Mouse (Mus musculus) limb, embryonic 10.5 days (tissue): ENCODE data around the gene Il1rl1. TPM values are rescaled to one million over a fixed set of nuclear protein-coding genes. Genes with fewer than 3 reads are reported as not detected.

ENCODE experiments used
- DNase-seq: peaks from one replicate; pipeline ENCODE4 v3.0.0-alpha.2; 2017; ENCODE audit warnings: low spot score
- H3K27ac ChIP-seq: fragments of 300-500 bp; sonication (generic); 2 replicates; pipeline ENCODE4 v1.5.1; 2016; ENCODE audit warnings: mild to moderate bottlenecking
- H3K27me3 ChIP-seq: fragments of 300-500 bp; sonication (generic); 2 replicates; pipeline ENCODE4 v1.6.1; 2016; ENCODE audit warnings: low read depth, mild to moderate bottlenecking; ENCODE audit not compliant: poor library complexity, severe bottlenecking
- H3K36me3 ChIP-seq: fragments of 300-500 bp; sonication (generic); 2 replicates; pipeline ENCODE4 v1.6.1; 2016; ENCODE audit warnings: mild to moderate bottlenecking, moderate library complexity
- H3K4me1 ChIP-seq: fragments of 300-500 bp; sonication (generic); 2 replicates; pipeline ENCODE4 v1.6.1; 2016
- H3K4me3 ChIP-seq: fragments of 300-500 bp; sonication (generic); 2 replicates; pipeline ENCODE4 v1.5.1; 2016; ENCODE audit warnings: mild to moderate bottlenecking, moderate library complexity
- H3K9me3 ChIP-seq: fragments of 300-500 bp; sonication (generic); replicated peaks from 2 replicates; pipeline ENCODE4 v1.6.1; 2016; ENCODE audit warnings: mild to moderate bottlenecking
- WGBS: fragments of 180-500 bp; shearing (Covaris S2); methylation state at CpG from one replicate; pipeline ENCODE4 v1.1.7; 2016; 5-methylcytosine and 5-hydroxymethylcytosine counted together
- polyA plus RNA-seq: library from polyadenylated mRNA; unstranded; fragments of >200 nt; fragmentation: Nextera tagmentation; extraction: Ambion mirVana; gene quantifications from 2 replicates; pipeline ENCODE4 v1.2.1, GENCODE M21; 2016

Il1rl1 gene
- polyA plus RNA-seq, 1 experiment from 2014 or later, result 0.15 TPM

DNA sequence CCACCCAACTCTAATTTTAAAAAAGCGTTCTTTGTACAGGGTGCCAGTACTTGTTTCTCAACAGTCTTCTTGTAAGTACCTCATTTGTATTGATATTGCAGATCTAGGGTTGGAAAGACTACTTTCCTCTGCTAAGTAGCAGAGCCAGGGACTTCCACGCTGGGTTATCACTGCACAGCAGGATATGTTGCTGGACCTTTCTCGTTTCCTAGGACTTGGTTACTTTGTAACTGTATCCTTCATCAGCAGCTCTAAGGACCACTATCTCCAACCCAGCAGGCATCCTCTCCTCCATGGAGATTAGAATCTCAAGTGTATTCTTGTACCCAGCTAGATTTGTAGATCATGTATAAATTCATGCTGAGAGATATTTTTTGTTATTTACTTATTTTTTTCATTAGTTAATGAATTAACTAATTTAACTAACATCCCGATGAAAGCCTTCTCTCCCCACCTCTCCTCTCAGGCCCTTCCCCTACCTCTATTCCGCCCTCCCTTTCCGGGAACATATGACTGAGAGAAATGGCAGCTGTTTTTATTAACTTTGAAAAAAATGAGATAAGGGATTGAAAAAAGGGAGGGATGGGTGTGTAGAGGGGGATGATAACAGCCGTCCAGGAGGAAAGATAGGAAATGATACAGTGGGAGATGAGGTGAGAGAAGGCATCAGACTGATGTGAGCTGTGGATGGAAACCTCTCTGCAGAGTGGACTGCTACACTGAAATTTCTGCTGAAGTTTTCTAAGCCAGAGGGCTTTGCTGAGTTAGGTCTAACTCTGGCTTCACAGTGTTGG, 14.3 kb upstream of the Il1rl1 start:
- no peak overlapping the region for H3K4me3 ChIP-seq
- H3K27me3 ChIP-seq, result no peaks in the 10 kb centered on the region
- WGBS, result 74% methylated on average over 7 of the region's 7 CpGs
- no peaks in the 10 kb centered on the region for H3K4me1 ChIP-seq
- H3K27ac ChIP-seq, result no peak overlapping the region
- H3K9me3 ChIP-seq, result no peaks in the 10 kb centered on the region
- H3K36me3 ChIP-seq, result no peaks in the 10 kb centered on the region
- DNase-seq, result no peak

DNA sequence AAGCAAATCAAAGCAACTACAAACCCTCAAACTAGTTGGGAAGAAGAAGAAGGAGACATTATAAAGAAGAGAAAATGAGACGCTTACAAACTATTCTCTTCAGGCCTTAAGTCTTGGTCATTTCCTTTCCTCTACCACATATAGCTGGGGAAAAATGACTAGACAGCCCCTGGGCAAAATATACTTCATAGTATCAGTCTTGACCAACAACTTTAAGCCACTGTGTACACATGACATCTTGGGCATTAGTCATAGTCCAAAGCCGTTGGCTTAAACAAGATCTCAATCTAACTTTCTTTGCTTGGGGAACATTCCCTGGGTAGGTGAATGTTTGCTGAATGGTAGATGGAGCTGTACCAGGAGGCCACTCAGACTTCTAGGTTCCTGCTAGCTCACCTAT, 12.3 kb upstream of the Il1rl1 start:
- 96% methylated on average over 2 of the region's 2 CpGs for WGBS
- no peak overlapping the region for H3K27ac ChIP-seq
- H3K27me3 ChIP-seq, result no peaks in the 10 kb centered on the region

DNA sequence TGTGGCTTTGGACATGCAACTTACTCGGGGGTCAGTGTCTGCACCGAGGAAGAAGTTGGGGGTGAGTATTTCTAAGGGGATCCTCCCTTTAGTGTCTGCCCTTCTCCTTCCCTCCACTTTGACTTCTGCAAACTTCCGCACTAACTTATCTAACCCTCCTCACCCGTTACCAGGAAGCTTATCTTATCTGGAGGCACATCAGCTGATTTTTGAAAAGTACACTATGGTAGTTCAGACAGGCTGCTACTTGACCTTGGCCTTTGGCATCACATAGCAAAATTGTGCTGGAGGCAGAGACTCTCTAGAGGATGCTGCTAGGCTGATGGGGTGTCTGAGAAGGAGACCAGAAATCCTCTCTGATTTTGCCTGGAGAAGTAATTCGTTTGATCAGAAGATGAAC, 10.9 kb upstream of the Il1rl1 start:
- 86% methylated on average over 5 of the region's 5 CpGs for WGBS
- DNase-seq, result no peak
- H3K27ac ChIP-seq, result no peak overlapping the region
- no peaks in the 10 kb centered on the region for H3K9me3 ChIP-seq
- H3K36me3 ChIP-seq, result no peaks in the 10 kb centered on the region
- H3K27me3 ChIP-seq, result no peaks in the 10 kb centered on the region
- H3K4me3 ChIP-seq, result no peak overlapping the region
- no peaks in the 10 kb centered on the region for H3K4me1 ChIP-seq

More for the DNA sequence above, 12.3 kb upstream of the Il1rl1 start:
- Histone ChIP-seq H3K9me3 (no peaks in the 10 kb centered on the region), H3K36me3 (no peaks in the 10 kb centered on the region), H3K4me1 (no peaks in the 10 kb centered on the region), H3K4me3 (no peak overlapping the region)
- DNase-seq, result peak; percentile 9

DNA sequence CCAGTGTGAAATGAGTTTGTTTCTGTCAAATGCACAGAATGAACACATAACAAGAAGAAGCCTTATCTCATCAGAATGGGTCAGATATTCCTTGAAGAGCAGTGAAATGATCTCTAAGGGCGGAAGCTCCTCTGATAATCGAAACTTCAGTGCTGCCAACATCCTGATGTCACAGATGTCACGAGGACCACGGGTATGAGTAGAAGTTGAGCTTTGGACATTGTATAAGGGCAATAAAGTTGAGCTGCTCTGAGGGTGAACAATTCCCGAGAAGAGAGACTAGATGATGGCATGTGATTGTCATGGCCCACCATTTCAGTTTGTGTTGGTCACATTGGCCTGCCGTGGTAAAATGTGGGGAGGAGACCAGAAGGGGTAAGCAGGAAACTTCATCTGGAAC, 5.5 kb upstream of the Il1rl1 start:
- H3K9me3 ChIP-seq, result no peaks in the 10 kb centered on the region
- no peak overlapping the region for H3K4me3 ChIP-seq
- DNase-seq, result no peak
- H3K27me3 ChIP-seq, result no peaks in the 10 kb centered on the region
- 90% methylated on average over 6 of the region's 6 CpGs for WGBS
- H3K4me1 ChIP-seq, result no peaks in the 10 kb centered on the region
- no peaks in the 10 kb centered on the region for H3K36me3 ChIP-seq
- H3K27ac ChIP-seq, result no peak overlapping the region

DNA sequence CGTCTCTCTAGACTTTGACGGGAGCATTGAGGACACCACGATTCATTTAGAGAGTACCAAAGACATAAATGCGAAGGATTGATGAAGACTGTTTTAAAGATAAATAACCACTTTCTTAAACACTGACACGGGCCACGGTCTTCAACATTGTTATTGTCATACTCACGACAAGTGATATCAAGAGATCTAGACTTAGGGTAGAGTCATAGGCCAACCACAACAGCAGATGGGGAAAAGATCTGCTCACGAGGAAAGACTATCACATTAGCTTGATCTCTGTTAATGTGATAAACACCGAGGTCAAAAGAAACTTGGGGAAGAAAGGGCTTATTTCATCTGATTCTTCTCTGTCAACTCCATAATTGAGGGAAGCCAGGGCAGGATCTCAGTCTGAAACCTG, 2.1 kb upstream of the Il1rl1 start:
- WGBS, result 92% methylated on average over 9 of the region's 9 CpGs
- H3K27me3 ChIP-seq, result no peaks in the 10 kb centered on the region
- no peaks in the 10 kb centered on the region for H3K4me1 ChIP-seq
- no peak for DNase-seq
- H3K36me3 ChIP-seq, result no peaks in the 10 kb centered on the region
- H3K27ac ChIP-seq, result no peak overlapping the region
- H3K4me3 ChIP-seq, result no peak overlapping the region
- H3K9me3 ChIP-seq, result no peaks in the 10 kb centered on the region

DNA sequence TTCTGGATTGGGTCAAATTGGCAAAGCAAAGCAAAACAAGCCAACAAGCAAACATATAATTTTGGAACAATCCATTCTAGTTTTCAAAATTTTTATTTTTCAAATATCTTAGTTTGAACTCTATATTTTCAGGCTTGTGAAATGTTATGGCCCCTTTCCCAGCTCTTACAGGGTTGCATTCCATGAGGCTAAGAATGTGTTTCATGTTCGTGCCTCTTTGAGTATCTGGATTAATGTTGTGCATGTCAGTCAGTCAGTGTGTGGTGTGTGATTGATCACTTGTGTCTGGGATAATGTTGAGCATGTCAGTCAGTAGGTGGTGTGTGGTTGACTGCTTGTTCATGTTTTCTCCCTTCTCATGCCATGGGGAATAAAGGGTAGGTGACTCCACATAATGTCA, 1.5 kb upstream of the Il1rl1 start:
- no peak for DNase-seq
- 79% methylated on average over 1 of the region's 1 CpGs for WGBS
- H3K4me3 ChIP-seq, result no peak overlapping the region
- H3K27me3 ChIP-seq, result no peaks in the 10 kb centered on the region
- H3K27ac ChIP-seq, result no peak overlapping the region
- H3K4me1 ChIP-seq, result no peaks in the 10 kb centered on the region
- H3K36me3 ChIP-seq, result no peaks in the 10 kb centered on the region
- no peaks in the 10 kb centered on the region for H3K9me3 ChIP-seq

DNA sequence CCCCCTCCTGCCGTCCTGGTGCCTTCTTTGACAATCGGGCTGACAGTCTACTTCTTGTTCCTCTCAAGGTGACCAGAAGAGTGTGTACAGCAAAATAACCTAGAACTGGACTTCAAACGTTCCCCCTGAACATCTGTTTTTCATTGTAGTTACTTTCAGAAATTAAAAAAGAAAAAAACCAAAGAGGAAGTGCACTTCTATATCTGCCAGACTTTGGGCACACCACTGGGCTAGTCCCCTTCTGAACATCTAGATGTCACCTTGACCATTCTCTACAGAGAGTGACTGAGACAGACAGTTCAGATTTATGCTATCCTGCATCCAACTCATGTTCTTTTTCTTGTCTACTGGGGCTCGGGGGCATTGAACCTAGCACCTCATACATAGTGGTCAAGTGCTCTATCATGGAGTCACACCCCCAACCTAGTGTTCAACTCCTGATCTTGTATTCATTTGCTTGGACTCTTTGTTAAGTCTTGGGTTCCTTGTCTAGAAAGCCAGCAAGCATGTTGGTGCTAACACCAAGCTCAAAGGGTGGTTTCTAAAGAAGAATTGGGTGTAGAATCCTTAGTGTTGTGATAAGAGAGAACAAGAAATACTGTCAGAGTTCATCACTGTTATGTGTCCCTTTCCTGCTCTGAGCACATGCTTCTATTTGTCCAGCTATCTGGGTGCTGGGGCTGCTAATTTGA, 919 bp downstream of the Il1rl1 start:
- Histone ChIP-seq H3K36me3 (no peaks in the 10 kb centered on the region), H3K4me3 (no peak overlapping the region), H3K9me3 (no peaks in the 10 kb centered on the region), H3K4me1 (no peaks in the 10 kb centered on the region), H3K27ac (no peak overlapping the region), H3K27me3 (no peaks in the 10 kb centered on the region)
- 74% methylated on average over 4 of the region's 4 CpGs for WGBS
- DNase-seq, result no peak

DNA sequence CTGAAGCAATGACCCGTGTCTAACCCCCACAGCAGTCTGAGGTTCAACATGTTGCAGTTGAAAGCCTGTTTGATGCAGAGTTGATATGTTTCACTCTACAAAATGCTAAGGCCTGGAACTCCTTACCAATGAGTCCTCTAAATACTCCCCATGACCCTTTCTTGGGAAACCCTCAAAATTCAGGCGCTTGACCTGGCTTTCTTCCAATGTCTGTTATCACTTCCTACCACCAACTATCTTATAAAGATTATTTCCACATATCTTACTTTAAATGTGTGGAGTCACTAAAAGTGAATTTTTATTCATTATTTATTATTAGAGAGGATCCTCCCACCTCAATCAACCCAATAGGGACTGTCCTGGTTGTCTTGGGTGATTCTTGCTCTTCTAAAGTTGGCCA, 2.8 kb downstream of the Il1rl1 start:
- Histone ChIP-seq H3K4me1 (peaks cover 10% of the 10 kb centered on the region), H3K36me3 (no peaks in the 10 kb centered on the region), H3K4me3 (no peak overlapping the region), H3K27ac (no peak overlapping the region), H3K9me3 (no peaks in the 10 kb centered on the region), H3K27me3 (no peaks in the 10 kb centered on the region)
- WGBS, result 95% methylated on average over 2 of the region's 2 CpGs
- no peak for DNase-seq

DNA sequence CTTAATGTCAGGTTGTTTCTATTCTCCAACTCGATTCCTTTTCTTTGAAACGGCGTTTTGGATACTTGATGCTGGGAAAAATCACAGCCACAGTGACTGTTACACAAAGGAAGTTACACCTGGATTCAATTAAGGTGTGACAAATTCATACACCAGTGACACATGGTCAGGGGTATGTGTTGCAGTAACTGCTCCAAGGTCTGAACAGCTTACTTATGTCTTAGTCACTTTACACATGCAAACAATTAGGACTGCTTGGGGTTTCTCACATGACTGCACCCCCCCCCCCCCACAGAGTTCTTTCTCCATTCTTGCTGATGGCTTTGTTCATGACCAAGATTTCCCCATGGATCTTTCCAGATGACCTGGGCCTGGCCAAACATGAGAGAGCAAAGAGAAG, 6.6 kb downstream of the Il1rl1 start:
- Histone ChIP-seq H3K27me3 (no peaks in the 10 kb centered on the region), H3K4me1 (peaks cover 10% of the 10 kb centered on the region), H3K4me3 (no peak overlapping the region), H3K36me3 (no peaks in the 10 kb centered on the region), H3K27ac (peak overlapping the region; percentile 72), H3K9me3 (no peaks in the 10 kb centered on the region)
- 56% methylated on average over 3 of the region's 3 CpGs for WGBS
- DNase-seq, result peak; percentile 36

DNA sequence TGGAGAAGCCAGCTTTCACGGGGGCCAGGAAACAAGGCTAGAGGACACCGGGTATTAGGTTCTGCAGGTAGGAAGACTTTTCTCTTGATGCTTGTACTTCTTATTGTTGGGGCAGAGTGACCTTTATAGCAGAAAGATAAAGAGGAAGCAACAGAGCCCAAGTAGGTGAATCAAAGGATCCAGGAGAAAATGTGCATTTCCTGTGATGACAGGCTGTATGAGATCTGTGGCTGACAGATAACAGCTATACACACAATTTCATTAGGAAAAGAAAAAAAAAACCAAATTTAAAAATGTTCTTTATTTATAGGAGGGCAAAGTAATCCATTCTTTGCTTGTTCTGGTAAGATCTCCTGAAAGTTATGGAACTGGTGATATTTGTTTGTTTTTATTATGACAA, 8.0 kb downstream of the Il1rl1 start:
- Histone ChIP-seq H3K27ac (no peak overlapping the region), H3K36me3 (no peaks in the 10 kb centered on the region), H3K4me3 (no peak overlapping the region), H3K27me3 (no peaks in the 10 kb centered on the region), H3K4me1 (peaks cover 10% of the 10 kb centered on the region), H3K9me3 (no peaks in the 10 kb centered on the region)
- WGBS, result 89% methylated on average over 2 of the region's 2 CpGs
- no peak for DNase-seq

DNA sequence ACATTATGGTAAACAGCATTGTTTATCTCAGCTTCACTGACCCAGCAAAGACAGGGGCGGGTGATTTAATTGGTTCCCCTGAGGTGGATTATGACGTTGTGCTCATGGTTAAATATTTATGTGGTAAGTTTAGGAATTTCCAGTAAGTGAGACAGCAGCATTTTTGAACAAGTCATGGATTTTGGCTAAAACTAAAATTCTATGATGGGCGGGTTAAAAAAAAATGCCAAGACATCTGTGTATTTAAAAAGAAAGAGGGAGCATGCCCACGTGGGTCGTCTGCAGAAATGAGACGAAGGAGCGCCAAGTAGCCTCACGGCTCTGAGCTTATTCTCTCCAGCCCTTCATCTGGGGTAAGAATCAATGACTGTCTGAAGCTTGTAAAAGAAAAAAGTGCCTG, 10.1 kb downstream of the Il1rl1 start:
- no peak overlapping the region for H3K27ac ChIP-seq
- H3K4me1 ChIP-seq, result peaks cover 10% of the 10 kb centered on the region
- 86% methylated on average over 8 of the region's 8 CpGs for WGBS
- H3K4me3 ChIP-seq, result no peak overlapping the region
- H3K36me3 ChIP-seq, result no peaks in the 10 kb centered on the region
- DNase-seq, result no peak
- no peaks in the 10 kb centered on the region for H3K9me3 ChIP-seq
- H3K27me3 ChIP-seq, result no peaks in the 10 kb centered on the region

DNA sequence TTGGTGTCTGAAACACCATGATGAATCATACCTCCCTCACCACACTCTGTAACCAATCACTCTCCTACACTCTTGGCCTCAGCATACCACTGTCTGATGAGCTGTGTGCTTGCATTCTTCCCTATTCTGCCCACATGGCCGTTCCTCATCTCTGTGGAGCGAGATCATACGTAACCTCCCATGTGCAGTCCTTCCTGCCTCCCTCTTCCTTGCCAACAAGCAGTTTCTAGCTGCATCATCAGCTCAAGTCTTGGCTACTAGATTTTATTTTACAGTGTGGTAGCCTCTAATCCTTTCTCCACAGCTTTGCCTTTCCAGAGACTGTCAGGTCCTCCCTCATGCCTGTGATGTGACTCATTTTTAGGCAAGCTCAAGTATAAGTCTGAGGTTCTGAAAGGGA, 15.4 kb downstream of the Il1rl1 start:
- Histone ChIP-seq H3K4me3 (no peak overlapping the region), H3K4me1 (no peaks in the 10 kb centered on the region), H3K36me3 (no peaks in the 10 kb centered on the region), H3K27ac (no peak overlapping the region), H3K9me3 (no peaks in the 10 kb centered on the region), H3K27me3 (no peaks in the 10 kb centered on the region)
- WGBS, result 90% methylated on average over 3 of the region's 3 CpGs
- DNase-seq, result no peak

DNA sequence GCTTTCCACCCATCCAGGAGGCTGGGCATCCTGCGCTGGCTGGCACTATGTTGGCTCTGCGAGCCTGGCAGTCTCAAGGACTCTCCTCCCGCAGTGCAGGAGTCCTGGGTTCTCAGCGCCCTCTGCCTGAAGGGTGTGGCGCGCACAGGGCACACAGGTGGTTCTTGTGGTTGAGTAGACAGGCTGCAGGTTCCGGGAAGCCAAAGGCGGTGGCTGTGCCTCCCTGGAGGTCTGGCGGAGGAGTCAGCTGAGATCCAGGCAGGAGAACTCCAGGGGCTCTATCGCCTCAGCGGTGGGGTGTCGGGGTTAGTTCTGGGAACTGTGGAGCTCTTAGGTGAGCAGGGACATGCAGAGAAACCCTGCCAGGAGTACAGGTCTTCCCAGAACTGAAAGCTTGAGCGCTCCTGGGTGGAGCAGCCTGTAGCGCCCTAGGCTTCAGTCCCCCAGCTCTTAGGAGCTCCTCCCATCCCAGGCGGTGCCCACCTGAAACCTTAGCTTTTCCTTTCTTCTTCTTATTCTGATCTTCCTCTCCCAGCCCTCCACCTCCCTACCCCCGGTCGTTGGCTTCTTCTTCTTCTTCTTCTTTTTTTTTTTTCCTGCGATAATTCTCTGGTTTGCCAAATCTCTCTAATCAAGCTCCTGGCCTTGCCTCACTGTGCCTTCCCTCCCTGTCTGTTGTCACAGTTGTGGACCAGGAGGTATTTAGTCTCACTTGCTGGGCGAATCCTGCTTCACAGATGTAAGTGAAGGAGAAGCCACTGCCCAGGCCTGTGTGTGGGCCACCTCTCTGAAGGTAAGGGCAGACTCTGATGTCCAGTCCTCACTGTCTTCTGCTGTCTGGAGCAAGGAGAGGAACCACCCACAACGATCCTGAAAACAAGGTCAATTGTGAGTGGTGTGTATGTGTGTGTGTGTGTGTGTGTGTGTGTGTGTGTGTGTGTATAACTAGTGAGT, 36.4 kb downstream of the Il1rl1 start, which contains the start of gene Il18r1:
Il18r1 (plus strand) TSS at position 76 of the 954 bp plus-strand sequence.
- no peaks in the 10 kb centered on the region for H3K4me1 ChIP-seq
- DNase-seq, result no peak
- no peak within 1 kb of the TSS for H3K27ac ChIP-seq
- no peaks in the 10 kb centered on the region for H3K9me3 ChIP-seq
- WGBS, result 39% methylated on average over 20 of the region's 20 CpGs
- no peaks in the 10 kb centered on the region for H3K36me3 ChIP-seq
- H3K27me3 ChIP-seq, result 0 out of 2 replicates have a peak, but pooled peaks cover 3% of the 10 kb centered on the region
- H3K4me3 ChIP-seq, result no peak within 1 kb of the TSS
